Mouse (Mus musculus): ENCODE measurements at regions not wholly inside any gene's neighbourhood (a gene's known extent, or its start where the extent isn't known, plus 50 kb on each side); places are given as distances from the start of the nearest gene placed in this dataset.

DNA sequence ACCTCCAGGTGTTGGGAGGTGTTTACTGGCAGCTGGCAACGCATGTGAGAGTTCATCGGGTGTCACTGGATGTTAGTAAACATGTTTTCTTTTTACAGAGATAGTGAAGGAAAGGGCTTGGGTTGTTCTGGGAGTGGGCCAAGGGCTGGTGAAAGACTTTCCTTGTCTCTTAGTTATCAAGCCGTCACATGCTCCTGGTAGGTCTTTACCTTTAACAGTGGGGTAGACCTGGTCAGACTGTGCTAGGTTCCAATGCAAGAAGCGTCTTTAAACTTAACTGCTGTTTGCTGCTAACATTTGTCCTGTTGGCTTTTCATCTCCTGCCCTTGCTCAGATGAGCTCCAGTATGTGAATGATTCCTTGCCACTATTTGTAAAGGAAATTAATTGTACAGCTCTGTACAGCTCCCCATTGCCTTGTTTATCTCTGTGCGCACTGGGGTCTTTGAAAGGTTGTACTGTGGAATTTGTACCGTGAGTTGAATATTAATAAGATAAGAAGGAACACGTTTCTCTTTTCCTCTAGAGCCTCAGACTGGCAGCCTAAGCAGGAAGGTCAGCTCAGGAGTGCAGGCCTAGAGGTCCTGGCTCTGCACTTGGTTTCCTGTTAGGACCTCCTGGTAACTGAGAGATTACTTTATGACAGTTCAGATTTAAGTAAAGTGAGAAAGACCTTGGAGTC, 318.3 kb downstream of the Klf5 start:
- no peak for DNase-seq

DNA sequence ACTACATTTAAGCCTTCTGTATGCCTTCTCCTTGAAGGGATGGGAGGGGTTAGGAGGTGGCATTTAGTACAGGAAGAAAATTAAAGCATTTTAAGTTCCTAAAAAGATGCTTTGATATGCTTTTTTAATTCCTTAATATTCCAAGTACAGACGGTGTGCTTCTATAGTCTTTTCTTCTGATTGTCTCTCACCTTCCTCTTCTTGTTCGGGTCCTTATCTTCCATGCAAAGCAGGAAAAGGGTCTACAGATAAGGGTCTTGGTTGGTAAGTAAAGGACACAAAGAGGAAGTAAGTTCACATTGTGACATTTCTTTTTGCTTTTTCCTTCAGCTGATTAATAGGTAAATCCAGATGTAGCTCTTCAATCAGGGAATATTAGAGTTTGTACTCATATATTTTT, 318.9 kb downstream of the Klf5 start:
- no peak for DNase-seq

- no peak for DNase-seq
Observed at GRCm38 (mm10) chr14:99621538-99621937, 323.0 kb downstream of the Klf5 start.

DNA sequence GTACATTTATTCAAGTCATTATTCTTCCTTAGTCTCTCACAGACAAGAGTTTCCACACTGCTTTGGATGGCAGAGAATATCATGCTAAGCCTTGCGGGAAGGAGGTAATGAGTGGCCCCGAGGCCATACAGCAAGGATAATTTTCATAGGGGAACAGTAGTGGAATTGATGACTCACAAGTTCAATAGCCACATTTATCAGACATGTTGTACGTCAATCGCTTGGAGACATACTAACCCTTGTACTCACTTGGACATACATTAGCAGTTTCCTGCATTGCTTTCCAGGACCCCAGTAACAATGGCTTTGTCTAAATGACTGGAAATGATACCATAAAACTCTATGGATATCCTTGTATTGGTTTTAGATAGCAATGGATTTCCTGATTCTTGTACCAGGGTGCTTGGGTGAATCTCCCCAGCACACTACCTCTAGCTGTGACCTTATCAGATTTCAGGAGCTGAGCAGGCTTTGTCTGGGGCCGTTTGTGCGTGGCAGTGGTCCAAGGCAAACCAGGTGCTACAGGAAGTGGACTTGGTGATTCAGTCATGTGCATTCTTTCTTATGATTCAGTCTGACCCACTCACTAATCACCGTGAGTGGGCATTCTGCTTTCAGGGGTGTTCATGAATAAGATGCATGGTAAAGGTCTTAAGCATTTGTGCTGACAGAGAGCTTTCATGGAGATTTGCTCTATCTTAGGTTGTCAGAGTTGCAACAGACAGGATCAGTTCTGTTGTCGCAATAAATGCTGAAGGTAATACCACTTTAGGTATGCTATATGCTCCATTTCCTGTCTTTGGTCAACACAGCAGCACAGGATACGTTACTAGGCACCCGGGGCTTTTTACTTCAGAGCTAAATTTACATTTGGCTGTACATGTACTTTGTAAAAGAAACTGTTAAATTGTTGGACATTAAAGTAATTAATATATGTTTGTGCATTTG, 326.2 kb downstream of the Klf5 start:
- no peak for DNase-seq

- DNase-seq: no peak
Observed at GRCm38 (mm10) chr14:99627615-99628014, 329.1 kb downstream of the Klf5 start.

GRCm38 (mm10) chr14:99631092-99631491, 332.6 kb downstream of the Klf5 start:
- peak; percentile 23 for DNase-seq

GRCm38 (mm10) chr14:99632444-99632843, 334.0 kb downstream of the Klf5 start:
- no peak for DNase-seq

DNA sequence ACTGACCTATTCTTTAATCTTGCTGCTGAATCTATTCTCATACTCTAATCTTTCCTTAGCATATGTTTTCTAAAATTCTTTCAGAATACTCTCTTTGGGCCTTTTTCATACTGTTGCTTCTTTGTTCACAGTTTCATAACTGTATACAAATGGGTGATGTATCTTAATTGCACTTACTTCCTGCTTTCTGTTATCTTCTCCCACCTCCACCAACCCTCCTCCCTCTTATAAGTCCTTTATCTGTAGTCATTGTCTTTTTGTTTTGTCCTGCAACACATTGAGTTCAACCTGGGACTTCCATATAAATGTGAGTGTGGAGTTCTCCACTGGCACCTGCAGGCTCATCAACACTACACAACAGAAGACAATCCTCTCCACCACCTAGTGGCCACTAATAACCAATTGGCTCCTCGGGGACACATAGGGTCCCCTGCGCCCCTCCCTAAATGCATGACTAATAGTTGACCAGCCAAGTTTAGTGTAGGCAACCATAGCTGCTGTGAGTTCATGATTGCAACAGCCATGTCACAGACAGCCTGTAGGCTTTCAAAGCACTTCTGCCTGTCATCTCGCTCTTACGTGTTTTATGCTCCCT, 337.2 kb downstream of the Klf5 start:
- DNase-seq: no peak

DNA sequence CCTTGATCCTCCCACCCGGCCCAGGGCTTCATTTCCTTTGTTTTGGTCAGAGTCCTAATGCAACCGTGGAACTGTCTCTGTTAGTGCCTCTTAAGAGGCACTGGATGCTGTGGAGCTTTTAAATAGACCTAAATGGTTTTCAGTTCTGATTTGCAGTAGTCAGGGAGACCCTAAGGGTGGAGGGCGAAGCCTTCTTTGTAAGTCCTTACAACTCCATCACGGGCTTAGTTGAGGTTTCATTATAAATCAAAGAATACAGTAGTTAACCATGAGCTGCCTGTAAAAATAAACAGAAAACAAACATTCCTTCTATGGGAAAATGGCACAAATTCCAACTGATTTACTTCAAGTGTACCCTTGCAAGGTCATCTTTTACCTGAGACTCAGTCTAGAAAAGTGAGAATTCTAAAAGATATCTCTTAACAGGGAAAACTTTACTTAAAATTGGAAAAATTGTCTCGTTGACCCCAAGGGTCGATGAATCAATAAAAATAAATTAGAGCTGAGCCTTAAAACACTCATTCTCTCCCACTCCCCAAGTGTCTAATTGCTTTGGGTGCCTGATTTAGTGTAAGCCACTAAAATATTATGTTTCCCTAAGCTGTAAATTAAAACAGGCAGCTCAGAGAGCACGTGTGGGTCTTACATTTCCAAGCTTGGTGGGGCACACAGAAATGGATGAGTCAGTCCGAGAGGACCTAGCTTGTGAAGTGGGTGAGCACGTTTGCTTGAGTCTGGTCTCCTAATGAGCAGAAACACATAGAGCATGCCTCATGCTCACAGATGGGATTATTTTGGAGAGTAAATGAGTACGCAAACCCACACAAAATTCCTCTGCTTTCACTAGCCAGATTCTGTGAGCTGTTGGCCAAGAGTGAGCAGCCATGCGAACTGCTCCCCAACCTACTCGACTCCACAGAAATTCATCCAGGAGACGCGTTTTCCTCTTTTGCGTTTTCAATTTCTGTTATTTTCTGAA, 343.3 kb downstream of the Klf5 start:
- peak; percentile 34 for DNase-seq

DNA sequence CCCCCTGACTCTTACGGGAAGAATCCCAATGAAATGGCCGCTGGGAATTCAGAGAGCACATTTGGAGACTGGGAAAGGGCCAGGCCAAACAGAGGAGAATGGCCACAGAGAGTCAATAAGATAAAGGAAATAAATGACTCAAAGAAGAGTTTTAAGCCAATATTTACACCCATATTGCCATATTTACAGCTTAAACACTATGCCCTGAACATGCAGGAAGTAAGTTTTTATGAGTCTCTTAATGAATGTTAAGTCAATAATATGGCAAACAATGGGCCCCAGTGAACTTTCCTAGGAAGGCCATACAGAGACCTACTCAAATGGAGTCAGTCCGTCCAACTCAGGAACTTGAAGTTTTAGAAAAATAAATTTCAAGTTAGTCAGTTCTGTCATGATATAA, 347.8 kb downstream of the Klf5 start:
- no peak for DNase-seq

- no peak for DNase-seq
Observed at GRCm38 (mm10) chr14:99674399-99674798, 375.9 kb downstream of the Klf5 start.

DNA sequence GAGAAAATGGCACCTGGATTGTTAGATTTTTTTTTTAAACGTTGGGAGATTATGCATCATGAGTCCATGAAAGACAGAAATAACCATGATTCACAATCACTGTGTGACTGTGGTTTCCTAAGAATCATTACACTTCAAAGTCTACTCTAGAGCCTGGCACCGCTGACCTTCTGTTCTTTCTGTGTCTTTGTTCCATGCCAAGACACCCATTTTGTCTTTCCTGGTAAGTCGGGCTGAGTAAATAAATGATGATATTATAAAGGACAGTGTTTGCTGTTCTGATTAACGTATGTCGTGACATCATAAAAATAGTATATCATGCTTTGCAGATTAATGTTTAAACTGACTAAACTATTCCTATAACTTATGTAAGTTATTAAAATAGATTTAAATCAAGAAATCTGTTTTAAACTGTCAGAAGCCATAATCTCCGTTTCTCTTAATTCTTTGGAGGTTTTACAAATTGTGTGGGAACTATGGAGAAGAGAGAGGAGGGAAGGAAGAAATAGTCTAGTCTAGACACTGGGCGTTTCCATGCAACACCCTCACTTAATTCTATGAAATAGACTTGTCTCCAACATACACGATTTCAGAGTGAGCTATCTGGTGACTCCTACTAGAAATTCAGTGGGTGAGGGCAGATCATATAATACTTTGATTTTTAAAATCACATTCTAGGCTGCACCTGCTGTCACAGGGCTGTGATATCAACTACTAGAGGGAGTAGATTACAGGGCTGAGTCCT, 388.7 kb downstream of the Klf5 start:
- no peak for DNase-seq

DNA sequence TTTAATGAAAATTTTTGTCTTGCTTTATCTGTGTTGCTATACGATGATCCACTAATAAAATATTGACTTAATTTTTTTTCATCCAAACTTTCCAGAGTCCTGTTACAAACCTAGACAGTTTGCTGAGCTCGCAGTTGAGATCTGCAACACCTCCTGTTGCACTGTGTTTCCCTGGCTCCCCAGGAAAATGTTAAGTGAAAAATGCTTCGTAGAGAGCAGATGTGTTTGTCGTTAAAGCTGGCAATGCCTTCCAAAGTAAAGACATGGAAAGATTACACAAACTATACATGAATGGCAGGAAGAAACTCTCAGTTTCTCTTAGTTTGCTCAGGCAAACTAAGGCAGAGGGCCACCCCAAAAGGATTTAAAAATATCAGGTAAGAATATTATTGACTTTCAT, 389.9 kb downstream of the Klf5 start:
- DNase-seq: no peak

GRCm38 (mm10) chr14:99696301-99696700, 397.8 kb downstream of the Klf5 start:
- no peak for DNase-seq

DNA sequence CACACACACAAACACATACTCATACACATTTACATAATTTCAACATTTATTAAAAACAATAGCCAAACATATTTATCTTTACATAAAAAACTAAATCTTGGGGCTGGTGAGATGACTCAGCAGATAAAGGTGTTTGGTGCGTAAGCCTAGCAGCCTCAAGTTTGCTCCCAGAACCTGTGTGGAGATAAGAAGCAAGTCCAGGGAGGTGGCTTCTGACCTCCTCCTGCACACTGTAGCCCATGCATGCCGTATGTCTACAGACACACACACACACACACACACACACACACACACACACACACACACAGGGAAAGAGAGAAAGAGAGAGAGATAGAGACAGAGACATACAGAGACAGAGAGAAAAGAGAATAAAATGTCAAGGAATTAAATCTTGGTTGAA, 401.1 kb downstream of the Klf5 start:
- DNase-seq: no peak

GRCm38 (mm10) chr14:99706004-99706403, 407.5 kb downstream of the Klf5 start:
- no peak for DNase-seq

GRCm38 (mm10) chr14:99708066-99708465, 409.6 kb downstream of the Klf5 start:
- DNase-seq: no peak

- no peak for DNase-seq
Observed at GRCm38 (mm10) chr14:99709764-99710163, 411.3 kb downstream of the Klf5 start.

GRCm38 (mm10) chr14:99710656-99711177, 412.2 kb downstream of the Klf5 start:
- DNase-seq: no peak

DNA sequence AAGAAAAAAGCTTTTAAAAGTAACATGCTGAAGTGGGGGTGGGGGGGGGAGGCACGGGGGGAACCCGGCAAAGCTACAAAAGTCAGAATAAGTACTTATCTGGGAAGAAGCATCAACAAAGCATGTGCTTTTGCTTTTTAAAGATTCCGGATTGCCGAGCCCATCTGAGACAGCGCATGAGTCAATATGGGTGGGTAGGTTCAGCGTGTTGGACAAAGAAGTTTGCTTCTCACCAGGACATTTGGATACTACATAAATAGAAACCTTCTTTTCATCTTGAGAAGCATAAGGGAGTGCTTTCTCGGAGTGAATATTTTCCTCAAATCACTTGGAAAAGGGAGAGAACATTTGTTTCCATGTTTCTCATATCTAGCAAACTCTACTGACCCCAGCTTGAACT, 414.1 kb downstream of the Klf5 start:
- peak; percentile 31 for DNase-seq

DNA sequence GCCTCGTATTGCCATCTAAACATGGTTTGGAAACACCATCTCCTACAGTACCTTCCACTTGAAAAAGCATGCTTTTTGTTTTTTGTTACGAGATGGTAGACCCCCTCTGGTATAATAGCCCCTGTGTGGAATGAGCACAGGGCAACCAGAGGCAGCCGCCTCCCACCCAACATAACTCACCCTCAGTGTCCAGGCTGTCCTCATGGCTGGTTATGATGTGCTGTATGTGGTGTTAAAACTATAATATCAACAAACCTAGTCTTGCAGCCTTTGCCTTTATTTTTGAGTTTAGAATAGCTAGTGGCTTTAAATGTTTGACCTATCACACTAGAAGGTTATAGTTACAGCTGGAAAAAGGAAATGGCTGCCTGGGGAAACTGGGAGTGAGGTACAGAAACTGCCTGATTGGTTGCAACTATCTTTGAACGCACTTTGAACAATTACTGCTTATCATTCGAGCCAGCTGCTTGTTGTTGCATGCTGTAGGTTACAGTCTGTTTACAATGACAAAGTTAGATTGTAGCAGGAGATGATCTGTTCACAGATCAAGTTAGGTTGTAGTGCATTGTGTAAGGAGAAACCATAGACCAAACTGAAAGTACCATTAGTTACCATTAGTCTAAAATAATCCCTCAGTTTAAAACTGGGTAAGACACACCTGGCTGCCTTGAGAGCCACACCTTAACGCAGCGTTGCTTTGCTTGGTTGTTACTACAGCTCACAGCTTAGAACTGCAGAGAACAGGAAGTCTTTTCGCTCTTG, 414.8 kb downstream of the Klf5 start:
- DNase-seq: no peak
